Mouse (Mus musculus) neural tube, embryonic 12.5 days (tissue): ENCODE data around the gene Gtf2a1. TPM values are rescaled to one million over a fixed set of nuclear protein-coding genes. Genes with fewer than 3 reads are reported as not detected.

Source experiments
- ATAC-seq: fragments of 200-750 bp; cut with Nextera tagmentation; 2 replicates; pipeline ENCODE4 v1.8.0; 2017; ENCODE audit warnings: low read depth, mild to moderate bottlenecking, moderate TSS enrichment, moderate library complexity; ENCODE audit not compliant: low FRiP score
- H3K27ac ChIP-seq: fragments of 300-500 bp; sonication (generic); 2 replicates; pipeline ENCODE4 v1.5.1; 2016
- H3K27me3 ChIP-seq: fragments of 300-500 bp; sonication (generic); replicated peaks from 2 replicates; pipeline ENCODE4 v1.6.1; 2016; ENCODE audit warnings: mild to moderate bottlenecking
- H3K36me3 ChIP-seq: fragments of 300-500 bp; sonication (generic); 2 replicates; pipeline ENCODE4 v1.6.1; 2016; ENCODE audit warnings: mild to moderate bottlenecking
- H3K4me1 ChIP-seq: fragments of 300-500 bp; sonication (generic); 2 replicates; pipeline ENCODE4 v1.6.1; 2016
- H3K4me2 ChIP-seq: fragments of 300-500 bp; sonication (generic); replicated peaks from 2 replicates; pipeline ENCODE4 v1.6.1; 2016; ENCODE audit warnings: mild to moderate bottlenecking
- H3K4me3 ChIP-seq: fragments of 300-500 bp; sonication (generic); 2 replicates; pipeline ENCODE4 v1.5.1; 2016
- H3K9ac ChIP-seq: fragments of 300-500 bp; sonication (generic); 2 replicates; pipeline ENCODE4 v1.6.1; 2016; ENCODE audit warnings: mild to moderate bottlenecking
- H3K9me3 ChIP-seq: fragments of 300-500 bp; sonication (generic); 2 replicates; pipeline ENCODE4 v1.6.1; 2016; ENCODE audit warnings: mild to moderate bottlenecking
- WGBS: fragments of 180-500 bp; shearing (Covaris S2); methylation state at CpG from one replicate; pipeline ENCODE4 v1.1.7; 2016; 5-methylcytosine and 5-hydroxymethylcytosine counted together
- polyA plus RNA-seq: library from polyadenylated mRNA; unstranded; fragments of >200 nt; fragmentation: Nextera tagmentation; extraction: Ambion mirVana; gene quantifications from 2 replicates; pipeline ENCODE4 v1.2.1, GENCODE M21; 2016

Gtf2a1 gene
- polyA plus RNA-seq, 1 experiment from 2014 or later: 68.7 TPM

GRCm38 (mm10) chr12:91511766-91512165, 78.5 kb downstream of the Gtf2a1 start:
- no peaks in the 10 kb centered on the region for H3K36me3 ChIP-seq
- H3K4me3 ChIP-seq: no peak overlapping the region
- H3K27ac ChIP-seq: no peak overlapping the region
- H3K4me2 ChIP-seq: no peak overlapping the region
- no peaks in the 10 kb centered on the region for H3K9me3 ChIP-seq
- no peaks in the 10 kb centered on the region for H3K27me3 ChIP-seq
- ATAC-seq: no peak
- WGBS: 37% methylated on average over 3 of the region's 3 CpGs
- H3K9ac ChIP-seq: no peak overlapping the region
- H3K4me1 ChIP-seq: peaks cover 5% of the 10 kb centered on the region; the same call in 1 of the 2 replicates

Other genes starting within 250 kb of the Gtf2a1 start
- 6.1 and 6.7 TPM in 2 replicates for gene Cep128, start 206.1 kb downstream of the Gtf2a1 start, polyA plus RNA-seq
- gene Tshr, start 205.9 kb downstream of the Gtf2a1 start, polyA plus RNA-seq: 0.39 and 0.74 TPM in 2 replicates
- gene Ston2, start 197.9 kb upstream of the Gtf2a1 start, polyA plus RNA-seq: 6.7 and 7.9 TPM in 2 replicates